Mouse (Mus musculus) testis, adult 2 months (tissue): ENCODE data around the gene Clstn3.

Experiments used
- CTCF ChIP-seq: fragments of 200-500 bp; IDR thresholded peaks from 2 replicates; pipeline ENCODE4 v1.5.1; 2012; ENCODE audit warnings: low read depth, mild to moderate bottlenecking, inconsistent platforms, low read length, moderate library complexity; ENCODE audit not compliant: control insufficient read depth, insufficient read depth, insufficient replicate concordance
- POLR2A ChIP-seq: fragments of 200-500 bp; IDR thresholded peaks from 2 replicates; pipeline ENCODE4 v1.6.1; 2012; ENCODE audit warnings: low read depth, mild to moderate bottlenecking, inconsistent platforms, low read length, moderate library complexity; ENCODE audit not compliant: control insufficient read depth

DNA sequence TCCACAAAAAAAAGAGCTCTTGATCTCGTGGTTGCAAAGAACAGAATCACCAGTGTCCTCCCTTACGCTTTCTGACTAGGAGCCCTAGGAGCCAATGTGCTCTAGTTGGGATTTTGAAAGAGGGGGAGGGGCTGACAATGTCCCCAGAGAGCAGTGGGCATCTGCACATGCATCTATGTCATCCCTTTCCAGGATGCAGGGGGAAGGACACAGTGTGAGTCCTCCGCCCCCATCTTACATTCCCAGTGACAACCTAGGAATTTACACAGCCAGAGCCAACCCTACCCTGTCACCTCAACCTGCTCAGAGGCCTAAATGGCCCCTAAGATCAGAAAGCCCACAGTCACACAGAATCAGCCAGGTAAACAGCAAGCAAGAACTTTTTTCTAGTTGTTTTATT lies 34.2 kb downstream of the Clstn3 start:
- no peak for TF ChIP-seq POLR2A
- no peak for TF ChIP-seq CTCF
